Mouse (Mus musculus): Measurements from ENCODE around the gene Prh1. TPM values are rescaled to one million over a fixed set of nuclear protein-coding genes. Genes with fewer than 3 reads are reported as not detected.
"Not testable (repeated sequence)": the region's sequence is repeated elsewhere in the genome, so short reads cannot be mapped to it uniquely, and the experiment has no call there.

Prh1 gene
- not detected in 2 replicates for polyA plus RNA-seq (2015; fragmentation: Nextera tagmentation; extraction: Ambion mirVana)

DNA sequence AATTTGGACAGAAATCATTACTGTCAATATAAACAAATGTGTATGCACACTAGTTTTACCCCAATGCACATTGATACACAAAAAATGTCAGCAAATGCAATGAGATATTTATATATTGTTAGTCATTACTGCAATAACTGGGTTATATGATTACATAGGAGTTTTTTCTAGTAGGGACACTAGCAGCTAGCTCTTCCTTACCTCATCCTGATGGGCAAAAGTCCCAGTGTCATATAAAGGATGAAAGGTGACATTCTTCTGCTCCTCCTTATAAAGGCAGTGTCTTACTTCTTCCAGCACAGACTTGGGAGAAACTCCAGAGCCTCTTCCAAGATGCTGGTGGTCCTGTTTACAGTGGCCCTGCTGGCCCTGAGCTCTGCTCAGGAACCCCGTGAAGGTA lies at the start of gene Prh1:
Prh1 (plus strand) TSS at position 301 of the 400 bp plus-strand sequence.
- not testable (repeated sequence) for H3K4me2 ChIP-seq; H3K9ac ChIP-seq; H3K9me3 ChIP-seq (replicated peaks); H3K27ac ChIP-seq (replicated peaks); H3K36me3 ChIP-seq (replicated peaks); ATAC-seq (ENCODE audit: insufficient read depth); H3K27me3 ChIP-seq; H3K4me1 ChIP-seq (replicated peaks); H3K4me3 ChIP-seq (replicated peaks)
- WGBS (ENCODE audit: insufficient replicate concordance) = 50% methylated on average over 1 of the region's 1 CpGs

DNA sequence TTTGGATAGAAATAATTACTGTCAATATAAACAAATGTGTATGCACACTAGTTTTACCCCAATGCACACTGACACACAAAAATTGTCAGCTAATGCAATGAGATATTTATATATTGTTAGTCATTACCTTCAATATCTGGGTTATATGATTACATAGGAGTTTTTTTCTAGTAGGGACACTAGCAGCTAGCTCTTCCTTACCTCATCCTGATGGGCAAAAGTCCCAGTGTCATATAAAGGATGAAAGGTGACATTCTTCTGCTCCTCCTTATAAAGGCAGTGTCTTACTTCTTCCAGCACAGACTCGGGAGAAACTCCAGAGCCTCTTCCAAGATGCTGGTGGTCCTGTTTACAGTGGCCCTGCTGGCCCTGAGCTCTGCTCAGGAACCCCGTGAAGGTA lies 26.0 kb downstream of the Prh1 start, which contains the start of gene Prp2:
Prp2 (plus strand) TSS at position 301 of the 400 bp plus-strand sequence.
- H3K4me3 ChIP-seq (replicated peaks); H3K9me3 ChIP-seq (replicated peaks); H3K27ac ChIP-seq (replicated peaks); H3K27me3 ChIP-seq; H3K4me1 ChIP-seq (replicated peaks); ATAC-seq (ENCODE audit: insufficient read depth); H3K4me2 ChIP-seq; H3K36me3 ChIP-seq (replicated peaks); H3K9ac ChIP-seq: not testable (repeated sequence)
- WGBS (ENCODE audit: insufficient replicate concordance) = 41% methylated on average over 2 of the region's 2 CpGs

Other genes starting within 250 kb of the Prh1 start
- not detected in 2 replicates for gene Gm8882, start 205.7 kb upstream of the Prh1 start, polyA plus RNA-seq (2015; fragmentation: Nextera tagmentation; extraction: Ambion mirVana)
- gene Prp2, start 26.1 kb downstream of the Prh1 start, polyA plus RNA-seq (2015; fragmentation: Nextera tagmentation; extraction: Ambion mirVana) = not detected in 2 replicates
- gene A630073D07Rik, start 81.7 kb downstream of the Prh1 start, polyA plus RNA-seq (2015; fragmentation: Nextera tagmentation; extraction: Ambion mirVana) = not detected in 2 replicates
- not detected in 2 replicates for gene Tas2r120, start 87.1 kb downstream of the Prh1 start, polyA plus RNA-seq (2015; fragmentation: Nextera tagmentation; extraction: Ambion mirVana)
- gene Tas2r121, start 131.2 kb downstream of the Prh1 start, polyA plus RNA-seq (2015; fragmentation: Nextera tagmentation; extraction: Ambion mirVana) = not detected in 2 replicates
- gene Tas2r122, start 142.1 kb downstream of the Prh1 start, polyA plus RNA-seq (2015; fragmentation: Nextera tagmentation; extraction: Ambion mirVana) = not detected in 2 replicates
- not detected in 2 replicates for gene Tas2r115, start 168.2 kb downstream of the Prh1 start, polyA plus RNA-seq (2015; fragmentation: Nextera tagmentation; extraction: Ambion mirVana)
- not detected in 2 replicates for gene Tas2r124, start 184.9 kb downstream of the Prh1 start, polyA plus RNA-seq (2015; fragmentation: Nextera tagmentation; extraction: Ambion mirVana)
- gene Tas2r102, start 192.3 kb downstream of the Prh1 start, polyA plus RNA-seq (2015; fragmentation: Nextera tagmentation; extraction: Ambion mirVana) = not detected in 2 replicates
- gene Tas2r136, start 208.4 kb downstream of the Prh1 start, polyA plus RNA-seq (2015; fragmentation: Nextera tagmentation; extraction: Ambion mirVana) = not detected in 2 replicates
- gene Tas2r117, start 233.0 kb downstream of the Prh1 start, polyA plus RNA-seq (2015; fragmentation: Nextera tagmentation; extraction: Ambion mirVana) = not detected in 2 replicates

Measured in liver, embryonic 15.5 days (tissue).